31 mouse cellular contexts compared by ENCODE assay signal in the genomic region with DNA sequence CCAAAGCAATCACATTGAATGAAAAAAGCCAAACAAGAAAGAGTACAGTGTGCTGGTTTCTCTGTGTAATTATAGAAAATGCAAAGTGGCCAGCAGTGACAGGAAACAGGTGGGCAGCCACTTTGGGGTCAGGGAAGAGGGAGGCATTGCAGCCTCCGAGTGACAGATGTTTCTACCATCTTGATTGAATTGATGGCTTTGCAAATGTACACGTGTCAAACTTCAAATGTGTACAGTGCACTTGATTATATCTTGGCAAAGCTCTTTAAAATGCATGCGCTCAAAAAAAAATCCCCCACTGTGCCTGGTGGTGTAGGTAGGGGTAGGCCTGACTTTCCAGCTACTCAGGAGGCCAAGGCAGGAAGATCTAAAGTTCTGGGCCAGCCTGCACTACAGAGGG. TPM values are rescaled to one million over a fixed set of nuclear protein-coding genes. Genes with fewer than 3 reads are reported as not detected.
DNase-seq lines count a peak whose midpoint lies in the region; ATAC-seq and TF ChIP-seq lines count a peak whose summit lies in the region.
"Had no signal": no experiment of that assay in that cellular context is flagged by ENCODE, and none has a peak within 500 bp of the region (broad histone marks: within the 10 kb centered on the region; RNA-seq: fewer than 3 reads in every experiment).

No protein-coding gene starts in this region.

- WGBS in midbrain, embryonic 11.5 days, result 79% methylated on average over 3 of the region's 3 CpGs
- WGBS in midbrain, postnatal 0 days, result 73% methylated on average over 3 of the region's 3 CpGs

- TF ChIP-seq CTCF in midbrain, postnatal 0 days (IDR thresholded peaks at IDR 0.05), result no peak
- TF ChIP-seq CTCF in CH12.LX (conservative IDR thresholded peaks at IDR 0.05 in 1 of 2, IDR thresholded peaks at IDR 0.05 in 1 of 2; ENCODE audit: low read depth in 2 of 2, low read length in 2 of 2), result no peak

- H3K4me2 ChIP-seq in midbrain, embryonic 11.5 days, result no peak overlapping the region
- no peak overlapping the region for H3K4me2 ChIP-seq in midbrain, postnatal 0 days (ENCODE audit: low read depth, low read length, poor library complexity, severe bottlenecking)
- H3K4me2 ChIP-seq in CH12.LX (ENCODE audit: insufficient read depth, low read depth, poor library complexity, severe bottlenecking), result peak overlapping the region; percentile 1; the same call in 1 of the 2 replicates
- H3K4me2 ChIP-seq: embryonic facial prominence, embryonic 13.5 days; embryonic facial prominence, embryonic 15.5 days; forebrain, embryonic 12.5 days had no signal

- H3K79me2 ChIP-seq in CH12.LX (replicated peaks; ENCODE audit: control insufficient read depth, extremely low read depth, insufficient read depth, poor library complexity, severe bottlenecking), result no peaks in the 10 kb centered on the region

- H3K4me3 ChIP-seq in midbrain, embryonic 11.5 days (ENCODE audit: low read depth, low read length), result no peak overlapping the region
- no peak overlapping the region for H3K4me3 ChIP-seq in midbrain, postnatal 0 days (ENCODE audit: low read depth, low read length)
- H3K4me3 ChIP-seq in CH12.LX (replicated peaks in 1 of 3; ENCODE audit: low read depth in 2 of 3, low read length in 2 of 3, poor library complexity in 1 of 3), result no peak overlapping the region
- H3K4me3 ChIP-seq: embryonic facial prominence, embryonic 13.5 days; embryonic facial prominence, embryonic 15.5 days; erythroblast, embryonic 14.5 days; forebrain, embryonic 10.5 days; forebrain, embryonic 12.5 days had no signal

- no peak for ATAC-seq in midbrain, embryonic 11.5 days (ENCODE audit: low FRiP score)
- ATAC-seq in midbrain, postnatal 0 days (ENCODE audit: low FRiP score), result no peak
- ATAC-seq: CD4-positive, CD25-positive, alpha-beta regulatory T cell, adult 4 months; forebrain, embryonic 14.5 days; forebrain, embryonic 16.5 days had no signal

- in situ Hi-C loops in CH12.LX (cut with MboI; ENCODE audit: low pct_ligation_motif_present, low pct_unique_long_range_greater_than_20kb, low sequenced_read_pairs), result no loop called here

- H3K27ac ChIP-seq in midbrain, embryonic 11.5 days (ENCODE audit: low read depth, low read length), result no peak overlapping the region
- no peak overlapping the region for H3K27ac ChIP-seq in midbrain, postnatal 0 days (ENCODE audit: low read depth, low read length)
- H3K27ac ChIP-seq in CH12.LX (ENCODE audit: insufficient read depth, low read depth), result no peak overlapping the region
- H3K27ac ChIP-seq: embryonic facial prominence, embryonic 13.5 days; embryonic facial prominence, embryonic 15.5 days; forebrain, embryonic 10.5 days; forebrain, embryonic 12.5 days had no signal

- H3K9ac ChIP-seq in midbrain, embryonic 11.5 days (ENCODE audit: low read length), result no peak overlapping the region; the same call in 1 of the 2 replicates
- H3K9ac ChIP-seq in midbrain, postnatal 0 days (replicated peaks; ENCODE audit: low read length, poor library complexity, severe bottlenecking), result no peak overlapping the region
- H3K9ac ChIP-seq in CH12.LX (ENCODE audit: insufficient read depth, low read depth), result no peak overlapping the region
- H3K9ac ChIP-seq: embryonic facial prominence, embryonic 13.5 days; embryonic facial prominence, embryonic 15.5 days; forebrain, embryonic 12.5 days had no signal

- H3K9me3 ChIP-seq in midbrain, embryonic 11.5 days (ENCODE audit: control insufficient read depth, low read length), result no peaks in the 10 kb centered on the region
- H3K9me3 ChIP-seq in midbrain, postnatal 0 days (ENCODE audit: low read length), result no peaks in the 10 kb centered on the region
- no peaks in the 10 kb centered on the region for H3K9me3 ChIP-seq in CH12.LX (replicated peaks; ENCODE audit: low read length)
- H3K9me3 ChIP-seq: embryonic facial prominence, embryonic 13.5 days; embryonic facial prominence, embryonic 15.5 days; forebrain, embryonic 10.5 days; forebrain, embryonic 12.5 days had no signal

- no peaks in the 10 kb centered on the region for H3K36me3 ChIP-seq in midbrain, embryonic 11.5 days (ENCODE audit: control insufficient read depth, insufficient read depth, low read length)
- no peaks in the 10 kb centered on the region for H3K36me3 ChIP-seq in midbrain, postnatal 0 days (ENCODE audit: insufficient read depth, low read length)
- H3K36me3 ChIP-seq in CH12.LX (replicated peaks in 1 of 2; ENCODE audit: control insufficient read depth in 1 of 2, insufficient read depth in 1 of 2, low read length in 1 of 2), result no peaks in the 10 kb centered on the region
- H3K36me3 ChIP-seq: embryonic facial prominence, embryonic 13.5 days; embryonic facial prominence, embryonic 15.5 days; forebrain, embryonic 10.5 days; forebrain, embryonic 12.5 days had no signal

- TF ChIP-seq POLR2A in CH12.LX (IDR thresholded peaks at IDR 0.05; ENCODE audit: low read depth, low read length), result no peak

- peak; percentile 45; the same call in 1 of the 2 replicates for TF ChIP-seq EP300 in CH12.LX (IDR thresholded peaks at IDR 0.05; ENCODE audit: low read length)

- dilution Hi-C loops in CH12.LX (cut with MboI; ENCODE audit: extremely low pct_ligation_motif_present, extremely low pct_unique_long_range_greater_than_20kb, low sequenced_read_pairs), result no loop called here

- H3K27me3 ChIP-seq in midbrain, embryonic 11.5 days (ENCODE audit: control insufficient read depth, insufficient read depth, low read length), result no peaks in the 10 kb centered on the region
- no peaks in the 10 kb centered on the region for H3K27me3 ChIP-seq in midbrain, postnatal 0 days (ENCODE audit: insufficient read depth, low read length)
- H3K27me3 ChIP-seq in CH12.LX (replicated peaks), result peaks cover 78% of the 10 kb centered on the region
- H3K27me3 ChIP-seq: embryonic facial prominence, embryonic 13.5 days; embryonic facial prominence, embryonic 15.5 days had no signal

- H3K4me1 ChIP-seq in midbrain, embryonic 11.5 days (ENCODE audit: control insufficient read depth, insufficient read depth, low read length), result no peaks in the 10 kb centered on the region; the same call in 1 of the 2 replicates
- no peaks in the 10 kb centered on the region for H3K4me1 ChIP-seq in midbrain, postnatal 0 days (ENCODE audit: insufficient read depth, low read length)
- peaks cover 12 to 42% of the 10 kb centered on the region in 2 experiments for H3K4me1 ChIP-seq in CH12.LX (ENCODE audit: control insufficient read depth in 1 of 2, insufficient read depth in 2 of 2)
- H3K4me1 ChIP-seq: embryonic facial prominence, embryonic 15.5 days; forebrain, embryonic 12.5 days had no signal

- no peak for TF ChIP-seq RAD21 in CH12.LX (IDR thresholded peaks at IDR 0.05; ENCODE audit: low read depth, low read length)

- DNase-seq in midbrain, embryonic 11.5 days (ENCODE audit: low spot score, missing footprints), result peak; percentile 31
- DNase-seq in midbrain, postnatal 0 days (ENCODE audit: low spot score), result no peak
- peak; percentile 39 to 40 for DNase-seq in spleen, postnatal 36 days (ENCODE audit: low spot score in 2 of 2)
- DNase-seq in spleen, adult 18-20 months, result no peak
- peak; percentile 30 for DNase-seq in CH12.LX (ENCODE audit: extremely low read depth)
- DNase-seq in gastrocnemius, adult 8-10 months (ENCODE audit: low spot score in 2 of 2), result no peak
- no peak for DNase-seq in heart, adult 8-10 months (ENCODE audit: low spot score)
- DNase-seq: adrenal gland, adult 2 months; adrenal gland, postnatal 10 days; adrenal gland, postnatal 25 days; B cell, adult 2 months; cerebellum, adult 11 months; cerebellum, adult 18-20 months; cerebellum, adult 8-10 months; cerebellum, adult 9-11 months; cerebellum, postnatal 14 days; cerebellum, postnatal 36 days; embryo, embryonic 11 days had no signal

TF ChIP-seq in CH12.LX, 34 proteins besides CTCF, POLR2A, EP300 and RAD21:
- TF ChIP-seq TCF12 (IDR thresholded peaks at IDR 0.05; ENCODE audit: low read depth, low read length) (peak; percentile 57; the same call in 1 of the 2 replicates), BHLHE40 (IDR thresholded peaks at IDR 0.05; ENCODE audit: low read depth, low read length) (peak; percentile 60), ETS1 (conservative IDR thresholded peaks at IDR 0.05; ENCODE audit: low read depth, low read length) (peak; percentile 44), MAX (IDR thresholded peaks at IDR 0.05; ENCODE audit: low read length) (0 out of 2 replicates have a peak, but pooled peaks have one; percentile 53), USF1 (IDR thresholded peaks at IDR 0.05; ENCODE audit: low read depth, low read length) (no peak), MAFK (IDR thresholded peaks at IDR 0.05; ENCODE audit: insufficient replicate concordance, low read length) (no peak), MEF2A (IDR thresholded peaks at IDR 0.05; ENCODE audit: borderline replicate concordance, low read depth, low read length) (0 out of 2 replicates have a peak, but pooled peaks have one; percentile 35)

RNA-seq across cellular contexts. Expression of gene Cacna1h, which starts 9.3 kb away (rescaled TPM):
- polyA plus RNA-seq in midbrain, embryonic 11.5 days (2014; fragmentation: Nextera tagmentation; extraction: Ambion mirVana), result 3.5 and 4.3 TPM in 2 replicates
- 117 and 164 TPM in 2 replicates for total RNA-seq in midbrain, postnatal 0 days (2014; rRNA removed)
- polyA plus RNA-seq in midbrain, postnatal 0 days (2015; fragmentation: Nextera tagmentation; extraction: Ambion mirVana), result 7.6 and 9.5 TPM in 2 replicates
- 0.21 TPM in 1 of 2 replicates, not detected in the other for total RNA-seq in CH12.LX (2012; rRNA removed)
- total RNA-seq in CH12.LX (2014; rRNA removed), result 0.04 and 0.08 TPM in 2 replicates
- polyA plus RNA-seq in CH12.LX (2012; ENCODE audit: insufficient read length, low read depth), result 0.21 and 0.49 TPM in 2 replicates
- 1 to 10 TPM in 3 of 4 experiments, under 1 TPM in 1; 0.68 to 1.7 (median 1.6) TPM for total RNA-seq in gastrocnemius, adult 8-10 months (2022)
- total RNA-seq in heart, adult 8-10 months (2022), result 1 to 10 TPM; 3.9 to 9.7 (median 7.7) TPM
- polyA plus RNA-seq: CD4-positive, CD25-positive, alpha-beta regulatory T cell, adult 4 months had no signal

RNA-seq across cellular contexts. Expression of gene Tekt4, which starts 11.5 kb away (rescaled TPM):
- polyA plus RNA-seq in midbrain, embryonic 11.5 days (2014; fragmentation: Nextera tagmentation; extraction: Ambion mirVana), result 0.12 TPM in 1 of 2 replicates, not detected in the other
- 1.9 and 5.2 TPM in 2 replicates for total RNA-seq in midbrain, postnatal 0 days (2014; rRNA removed)
- polyA plus RNA-seq in midbrain, postnatal 0 days (2015; fragmentation: Nextera tagmentation; extraction: Ambion mirVana), result 2.1 and 2.3 TPM in 2 replicates
- total RNA-seq in CH12.LX (2012; rRNA removed) (not detected in 2 replicates), CH12.LX (2014; rRNA removed) (not detected in 2 replicates)
- polyA plus RNA-seq in CH12.LX (2012; ENCODE audit: insufficient read length, low read depth), result not detected in 2 replicates
- total RNA-seq in gastrocnemius, adult 8-10 months (2022), result not detected
- under 1 TPM in 3 of 4 experiments, not detected in 1; 0.28 to 0.46 (median 0.33) TPM for total RNA-seq in heart, adult 8-10 months (2022)
- total RNA-seq: adrenal gland, postnatal 10 days; adrenal gland, postnatal 25 days; adrenal gland, postnatal 4 days; common myeloid progenitor, adult 5-6 weeks; ES-E14; MEL had no signal
- polyA plus RNA-seq: CD4-positive, CD25-positive, alpha-beta regulatory T cell, adult 4 months; embryonic facial prominence, embryonic 11.5 days; embryonic facial prominence, embryonic 13.5 days; erythroblast, embryonic 14.5 days; forebrain, embryonic 10.5 days had no signal

RNA-seq across cellular contexts. Expression of gene Sstr5, which starts 54.2 kb away (rescaled TPM):
- polyA plus RNA-seq in midbrain, embryonic 11.5 days (2014; fragmentation: Nextera tagmentation; extraction: Ambion mirVana), result not detected in 2 replicates
- total RNA-seq in midbrain, postnatal 0 days (2014; rRNA removed), result 1.9 and 2.0 TPM in 2 replicates
- polyA plus RNA-seq in midbrain, postnatal 0 days (2015; fragmentation: Nextera tagmentation; extraction: Ambion mirVana), result 1.7 and 2.4 TPM in 2 replicates
- total RNA-seq in CH12.LX (2012; rRNA removed) (0.17 and 0.38 TPM in 2 replicates), CH12.LX (2014; rRNA removed) (0.08 and 0.35 TPM in 2 replicates)
- 1.9 and 2.4 TPM in 2 replicates for polyA plus RNA-seq in CH12.LX (2012; ENCODE audit: insufficient read length, low read depth)
- total RNA-seq in gastrocnemius, adult 8-10 months (2022), result not detected
- not detected for total RNA-seq in heart, adult 8-10 months (2022)
- total RNA-seq: common myeloid progenitor, adult 5-6 weeks; MEL had no signal
- polyA plus RNA-seq: CD4-positive, CD25-positive, alpha-beta regulatory T cell, adult 4 months; erythroblast, embryonic 14.5 days; forebrain, embryonic 10.5 days had no signal

Comparison
In these comparisons a context has a peak if more than half of its experiments do, and no peak if none do; other contexts are left out.
1. DNase-seq: peak in midbrain, embryonic 11.5 days (single experiment), spleen, postnatal 36 days (2 of 2) and CH12.LX (single experiment); none in midbrain, postnatal 0 days (single experiment), spleen, adult 18-20 months (0 of 2), gastrocnemius, adult 8-10 months (0 of 2) and heart, adult 8-10 months (single experiment).
2. RNA of gene Cacna1h, which starts 9.3 kb away (total RNA-seq): 117 to 164 TPM in midbrain, postnatal 0 days; 3.9 to 9.7 TPM in heart, adult 8-10 months, 0.68 to 1.7 TPM in gastrocnemius, adult 8-10 months and 0.04 to 0.21 TPM in CH12.LX; every median in the first group is over 10 times any median in the second.